ENCODE assay signal across 16 mouse cellular contexts in genomic region chr1:93214612-93215011, GRCm38 (mm10). TPM values are rescaled to one million over a fixed set of nuclear protein-coding genes. Genes with fewer than 3 reads are reported as not detected.
DNase-seq lines count a peak whose midpoint lies in the region; ATAC-seq lines count a peak whose summit lies in the region.
"Had no signal": no experiment of that assay in that cellular context is flagged by ENCODE, and none has a peak within 500 bp of the region (broad histone marks: within the 10 kb centered on the region; RNA-seq: fewer than 3 reads in every experiment).

No protein-coding gene starts in this region.

- no peak overlapping the region for H3K4me2 ChIP-seq in kidney, embryonic 14.5 days (replicated peaks; ENCODE audit: low read depth, low read length)
- H3K4me2 ChIP-seq in embryonic facial prominence, embryonic 14.5 days (ENCODE audit: low read depth, low read length) = no peak overlapping the region
- H3K4me2 ChIP-seq: hindbrain, embryonic 14.5 days had no signal

- H3K27ac ChIP-seq in kidney, embryonic 14.5 days (ENCODE audit: low read depth, low read length) = 0 out of 2 replicates have a peak overlapping the region, but pooled peaks have one; percentile 47
- no peak overlapping the region for H3K27ac ChIP-seq in embryonic facial prominence, embryonic 14.5 days (replicated peaks; ENCODE audit: low read depth, low read length)
- H3K27ac ChIP-seq: hindbrain, embryonic 14.5 days had no signal

- no peak overlapping the region for H3K4me3 ChIP-seq in kidney, embryonic 14.5 days (ENCODE audit: low read length)
- H3K4me3 ChIP-seq in embryonic facial prominence, embryonic 14.5 days (ENCODE audit: low read depth, low read length) = no peak overlapping the region

- WGBS in kidney, embryonic 14.5 days = 50% methylated on average over 5 of the region's 5 CpGs
- 24% methylated on average over 5 of the region's 5 CpGs for WGBS in embryonic facial prominence, embryonic 14.5 days

- H3K36me3 ChIP-seq in kidney, embryonic 14.5 days (ENCODE audit: control insufficient read depth, insufficient read depth, low read length) = no peaks in the 10 kb centered on the region
- H3K36me3 ChIP-seq in embryonic facial prominence, embryonic 14.5 days (ENCODE audit: control insufficient read depth, insufficient read depth, low read length) = no peaks in the 10 kb centered on the region

- peaks cover 33% of the 10 kb centered on the region for H3K4me1 ChIP-seq in kidney, embryonic 14.5 days (ENCODE audit: control insufficient read depth, insufficient read depth, low read length)
- H3K4me1 ChIP-seq in embryonic facial prominence, embryonic 14.5 days (ENCODE audit: control insufficient read depth, insufficient read depth, low read length) = peaks cover 35% of the 10 kb centered on the region

- H3K27me3 ChIP-seq in kidney, embryonic 14.5 days (ENCODE audit: control insufficient read depth, insufficient read depth, low read length) = no peaks in the 10 kb centered on the region
- no peaks in the 10 kb centered on the region for H3K27me3 ChIP-seq in embryonic facial prominence, embryonic 14.5 days (replicated peaks; ENCODE audit: control insufficient read depth, insufficient read depth, low read length)

- no peak for DNase-seq in kidney, adult 18-20 months
- peak; percentile 71 for DNase-seq in R1 (ENCODE audit: low read depth, low spot score)
- DNase-seq in embryonic facial prominence, embryonic 14.5 days (ENCODE audit: low spot score) = peak; percentile 39
- DNase-seq in retina, embryonic 14.5 days (ENCODE audit: low spot score) = peak; percentile 58
- no peak for DNase-seq in cerebellum, postnatal 36 days
- DNase-seq in urinary bladder, postnatal 4 days (ENCODE audit: low spot score in 2 of 2) = no peak
- DNase-seq: adrenal gland, postnatal 14 days; B cell, adult 2 months; cerebellum, postnatal 14 days; heart, adult 18-20 months; kidney, adult 11 months; kidney, postnatal 4 days had no signal

- H3K9ac ChIP-seq in kidney, embryonic 14.5 days (ENCODE audit: low read depth, low read length) = no peak overlapping the region
- H3K9ac ChIP-seq in embryonic facial prominence, embryonic 14.5 days (ENCODE audit: low read depth, low read length) = no peak overlapping the region
- H3K9ac ChIP-seq: hindbrain, embryonic 14.5 days had no signal

- H3K9me3 ChIP-seq in kidney, embryonic 14.5 days (ENCODE audit: control insufficient read depth, low read length) = no peaks in the 10 kb centered on the region
- H3K9me3 ChIP-seq in embryonic facial prominence, embryonic 14.5 days (ENCODE audit: control insufficient read depth, low read length) = no peaks in the 10 kb centered on the region

- ATAC-seq in kidney, embryonic 14.5 days (ENCODE audit: low FRiP score, low TSS enrichment) = no peak
- ATAC-seq in embryonic facial prominence, embryonic 14.5 days (ENCODE audit: low read depth) = no peak
- ATAC-seq: forebrain, embryonic 16.5 days had no signal

RNA-seq across cellular contexts. Expression of gene Sned1, which starts 21.0 kb away (rescaled TPM):
- polyA plus RNA-seq in kidney, embryonic 14.5 days (2014; fragmentation: Nextera tagmentation; extraction: Ambion mirVana) = 8.6 and 17.9 TPM in 2 replicates
- polyA plus RNA-seq in embryonic facial prominence, embryonic 14.5 days (2014; fragmentation: Nextera tagmentation; extraction: Ambion mirVana) = 16.7 and 17.1 TPM in 2 replicates

RNA-seq across cellular contexts. Expression of gene Crocc2, which starts 46.1 kb away (rescaled TPM):
- polyA plus RNA-seq in kidney, embryonic 14.5 days (2014; fragmentation: Nextera tagmentation; extraction: Ambion mirVana) = 0.14 and 0.20 TPM in 2 replicates
- 0.56 and 3.0 TPM in 2 replicates for polyA plus RNA-seq in embryonic facial prominence, embryonic 14.5 days (2014; fragmentation: Nextera tagmentation; extraction: Ambion mirVana)

RNA-seq across cellular contexts. Expression of gene 2310007B03Rik, which starts 53.9 kb away (rescaled TPM):
- polyA plus RNA-seq in kidney, embryonic 14.5 days (2014; fragmentation: Nextera tagmentation; extraction: Ambion mirVana) = 0.42 and 0.49 TPM in 2 replicates
- polyA plus RNA-seq in embryonic facial prominence, embryonic 14.5 days (2014; fragmentation: Nextera tagmentation; extraction: Ambion mirVana) = 4.2 and 6.2 TPM in 2 replicates
- polyA plus RNA-seq: neural tube, embryonic 14.5 days had no signal

Comparison
In these comparisons a context has a peak if more than half of its experiments do, and no peak if none do; other contexts are left out.
1. DNase-seq: peak in R1 (single experiment), embryonic facial prominence, embryonic 14.5 days (single experiment) and retina, embryonic 14.5 days (single experiment); none in kidney, adult 18-20 months (single experiment), cerebellum, postnatal 36 days (0 of 2) and urinary bladder, postnatal 4 days (0 of 2).